Mouse (Mus musculus) MEL (cell line): ENCODE measurements around the gene Crybg3. TPM values are rescaled to one million over a fixed set of nuclear protein-coding genes. Genes with fewer than 3 reads are reported as not detected.

ENCODE experiments used
- DNase-seq: peaks from one replicate; pipeline ENCODE4 v3.0.0; 2011; ENCODE audit warnings: low read depth, low spot score
- H3K27ac ChIP-seq: 2 replicates; pipeline ENCODE4 v1.5.1; 2012; ENCODE audit warnings: low read depth, mild to moderate bottlenecking, control low read depth, low read length, moderate library complexity; ENCODE audit not compliant: control insufficient read depth
- H3K27me3 ChIP-seq, 2 experiments: fragments of 150-350 bp in 1 of 2; sonication (generic) in 1 of 2; 2 replicates each; pipeline ENCODE4 v1.6.1; 2012; ENCODE audit warnings: low read length in 2 of 2, mild to moderate bottlenecking in 2 of 2, improper control_type of control experiment in 1 of 2, moderate library complexity in 1 of 2; ENCODE audit not compliant: insufficient read depth in 2 of 2, control insufficient read depth in 1 of 2
- H3K36me3 ChIP-seq, 2 experiments: 2 replicates each; pipeline ENCODE4 v1.6.1; 2012 to 2014; ENCODE audit warnings: low read length in 2 of 2, improper control_type of control experiment in 1 of 2, inconsistent platforms in 1 of 2, mild to moderate bottlenecking in 1 of 2; ENCODE audit not compliant: insufficient read depth in 2 of 2, control insufficient read depth in 1 of 2
- H3K4me1 ChIP-seq, 2 experiments: fragments of 150-350 bp in 1 of 2; sonication (generic) in 1 of 2; 2 replicates each; pipeline ENCODE4 v1.6.1; 2012; ENCODE audit warnings: low read length in 2 of 2, improper control_type of control experiment in 1 of 2, mild to moderate bottlenecking in 1 of 2; ENCODE audit not compliant: insufficient read depth in 2 of 2, control insufficient read depth in 1 of 2
- H3K4me3 ChIP-seq, 2 experiments: fragments of 150-350 bp in 1 of 2; sonication (generic) in 1 of 2; 2 replicates each; pipeline ENCODE4 v1.5.1; 2012; ENCODE audit warnings: low read depth in 2 of 2, low read length in 2 of 2, mild to moderate bottlenecking in 2 of 2, moderate library complexity in 2 of 2, control low read depth in 1 of 2, improper control_type of control experiment in 1 of 2; ENCODE audit not compliant: control insufficient read depth in 1 of 2, insufficient read depth in 1 of 2
- H3K79me2 ChIP-seq: 2 replicates; pipeline ENCODE4 v1.6.1; 2012; ENCODE audit warnings: mild to moderate bottlenecking, low read length, moderate library complexity; ENCODE audit not compliant: control insufficient read depth, poor library complexity, insufficient read depth
- H3K9ac ChIP-seq: 2 replicates; pipeline ENCODE4 v1.6.1; 2012; ENCODE audit warnings: low read depth, mild to moderate bottlenecking, control low read depth, low read length, moderate library complexity; ENCODE audit not compliant: control insufficient read depth, poor library complexity, severe bottlenecking
- H3K9me3 ChIP-seq: fragments of 150-350 bp; sonication (generic); replicated peaks from 2 replicates; pipeline ENCODE4 v1.6.1; 2012; ENCODE audit warnings: mild to moderate bottlenecking, low read length, improper control_type of control experiment, moderate library complexity; ENCODE audit not compliant: insufficient read depth
- BHLHE40 ChIP-seq: IDR thresholded peaks from 2 replicates; pipeline ENCODE4 v1.6.1; 2012; ENCODE audit warnings: low read depth, mild to moderate bottlenecking, inconsistent platforms, low read length, improper control_type of control experiment, borderline replicate concordance
- CHD2 ChIP-seq: IDR thresholded peaks from 2 replicates; pipeline ENCODE4 v1.6.1; 2011; ENCODE audit warnings: low read length, improper control_type of control experiment
- EP300 ChIP-seq, 2 experiments: IDR thresholded peaks; 2 replicates each; pipeline ENCODE4 v1.6.1; 2011; ENCODE audit warnings: improper control_type of control experiment in 2 of 2, low read length in 2 of 2, low read depth in 1 of 2, mild to moderate bottlenecking in 1 of 2
- ETS1 ChIP-seq: IDR thresholded peaks from 2 replicates; pipeline ENCODE4 v1.6.1; 2012; ENCODE audit warnings: low read depth, mild to moderate bottlenecking, inconsistent platforms, low read length, improper control_type of control experiment, moderate library complexity
- GATA1 ChIP-seq: IDR thresholded peaks from 2 replicates; pipeline ENCODE4 v1.6.1; 2011; ENCODE audit warnings: low read depth, low read length, improper control_type of control experiment
- JUND ChIP-seq: IDR thresholded peaks from 2 replicates; pipeline ENCODE4 v1.6.1; 2011; ENCODE audit warnings: low read depth, mild to moderate bottlenecking, improper control_type of control experiment, low read length
- KAT2A ChIP-seq: conservative IDR thresholded peaks from 2 replicates; pipeline ENCODE4 v1.6.1; 2012; ENCODE audit warnings: low read depth, low read length, improper control_type of control experiment, inconsistent platforms
- MAFK ChIP-seq: IDR thresholded peaks from 2 replicates; pipeline ENCODE4 v1.6.1; 2011; ENCODE audit warnings: low read depth, mild to moderate bottlenecking, low read length, improper control_type of control experiment, borderline replicate concordance
- MAX ChIP-seq: IDR thresholded peaks from 2 replicates; pipeline ENCODE4 v1.6.1; 2011; ENCODE audit warnings: low read length, improper control_type of control experiment
- MAZ ChIP-seq: IDR thresholded peaks from 2 replicates; pipeline ENCODE4 v1.6.1; 2012; ENCODE audit warnings: low read depth, mild to moderate bottlenecking, inconsistent platforms, low read length, improper control_type of control experiment
- MEF2A ChIP-seq: IDR thresholded peaks from 2 replicates; pipeline ENCODE4 v1.6.1; 2014; ENCODE audit warnings: low read depth, mild to moderate bottlenecking, inconsistent platforms, low read length, improper control_type of control experiment; ENCODE audit not compliant: poor library complexity, insufficient replicate concordance, severe bottlenecking; ENCODE audit errors: extremely low read depth
- MYC ChIP-seq: IDR thresholded peaks from 2 replicates; pipeline ENCODE4 v1.6.1; 2011; ENCODE audit warnings: low read depth, mild to moderate bottlenecking, low read length, improper control_type of control experiment, moderate library complexity
- NELFE ChIP-seq: IDR thresholded peaks from 2 replicates; pipeline ENCODE4 v1.6.1; 2011; ENCODE audit warnings: low read depth, low read length, improper control_type of control experiment
- NRF1 ChIP-seq: IDR thresholded peaks from 2 replicates; pipeline ENCODE4 v1.6.1; 2014; ENCODE audit warnings: low read depth, mild to moderate bottlenecking, inconsistent platforms, low read length, improper control_type of control experiment, moderate library complexity; ENCODE audit not compliant: poor library complexity, insufficient read depth, severe bottlenecking
- POLR2A ChIP-seq, 2 experiments: IDR thresholded peaks; 2 replicates each; pipeline ENCODE4 v1.6.1; 2011 to 2012; ENCODE audit warnings: low read length in 2 of 2, mild to moderate bottlenecking in 2 of 2, control low read depth in 1 of 2, improper control_type of control experiment in 1 of 2, low read depth in 1 of 2, moderate library complexity in 1 of 2; ENCODE audit not compliant: control insufficient read depth in 1 of 2, insufficient read depth in 1 of 2, poor library complexity in 1 of 2
- POLR2AphosphoS2 ChIP-seq: IDR thresholded peaks from 2 replicates; pipeline ENCODE4 v1.6.1; 2011; ENCODE audit warnings: low read length, improper control_type of control experiment
- POLR2AphosphoS5 ChIP-seq: IDR thresholded peaks from 2 replicates; pipeline ENCODE4 v1.6.1; 2012; ENCODE audit warnings: low read depth, borderline replicate concordance, mild to moderate bottlenecking, inconsistent platforms, low read length, moderate library complexity, mixed read lengths
- SIN3A ChIP-seq: IDR thresholded peaks from 2 replicates; pipeline ENCODE4 v1.6.1; 2012; ENCODE audit warnings: low read length, improper control_type of control experiment, inconsistent platforms
- TAL1 ChIP-seq: IDR thresholded peaks from 2 replicates; pipeline ENCODE4 v1.6.1; 2012; ENCODE audit warnings: mild to moderate bottlenecking, inconsistent platforms, low read length, moderate library complexity, mixed read lengths
- TBP ChIP-seq: IDR thresholded peaks from 2 replicates; pipeline ENCODE4 v1.8.0; 2011; ENCODE audit warnings: low read depth, low read length, improper control_type of control experiment
- TCF12 ChIP-seq: IDR thresholded peaks from 2 replicates; pipeline ENCODE4 v1.6.1; 2014; ENCODE audit warnings: low read depth, mild to moderate bottlenecking, inconsistent platforms, low read length, improper control_type of control experiment, moderate library complexity
- USF1 ChIP-seq: IDR thresholded peaks from 2 replicates; pipeline ENCODE4 v1.6.1; 2014; ENCODE audit warnings: low read depth, mild to moderate bottlenecking, inconsistent platforms, low read length, improper control_type of control experiment, moderate library complexity
- USF2 ChIP-seq, 2 experiments: IDR thresholded peaks; 2 replicates each; pipeline ENCODE4 v1.6.1; 2011 to 2012; ENCODE audit warnings: improper control_type of control experiment in 2 of 2, low read length in 2 of 2, borderline replicate concordance in 1 of 2, inconsistent platforms in 1 of 2, low read depth in 1 of 2, mild to moderate bottlenecking in 1 of 2; ENCODE audit not compliant: insufficient read depth in 1 of 2
- ZC3H11A ChIP-seq: IDR thresholded peaks from 2 replicates; pipeline ENCODE4 v1.6.1; 2012; ENCODE audit warnings: low read depth, mild to moderate bottlenecking, inconsistent platforms, low read length, improper control_type of control experiment
- ZNF384 ChIP-seq: IDR thresholded peaks from 2 replicates; pipeline ENCODE4 v1.6.1; 2012; ENCODE audit warnings: low read depth, mild to moderate bottlenecking, inconsistent platforms, low read length, improper control_type of control experiment
- polyA plus RNA-seq, 2 experiments: library from polyadenylated mRNA; stranded (reverse) in 1 of 2; unstranded in 1 of 2; fragments of >175 nt in 1 of 2; fragments of >200 nt in 1 of 2; gene quantifications; 2 replicates each; pipeline versions ENCODE4 v1.2.1 to v1.2.4; 2012; ENCODE audit warnings: low replicate concordance in 2 of 2, low read depth in 1 of 2; ENCODE audit not compliant: insufficient read length in 2 of 2, insufficient read depth in 1 of 2, missing spikeins in 1 of 2
- total RNA-seq: library from RNA; depleted of rRNA; stranded (reverse); fragments of 300-350 nt; gene quantifications from 2 replicates; pipeline ENCODE4 v1.2.3, GENCODE M21; 2012

Crybg3 gene
- total and polyA plus RNA-seq, 3 experiments, result 0.63 to 0.73 TPM; not detected in 1

- no peaks in the 10 kb centered on the region for H3K36me3 ChIP-seq
- H3K4me3 ChIP-seq, result no peak overlapping the region
- H3K79me2 ChIP-seq, result no peaks in the 10 kb centered on the region
- TF ChIP-seq MYC (no peak), POLR2A (IDR thresholded peaks at IDR 0.05; ENCODE audit: control insufficient read depth in 1 of 2, insufficient read depth in 1 of 2, low read depth in 1 of 2, low read length in 2 of 2, poor library complexity in 1 of 2) (no peak), NRF1 (no peak), ETS1 (no peak), USF1 (no peak), KAT2A (no peak), GATA1 (no peak), MEF2A (no peak), MAX (no peak), MAFK (no peak), CHD2 (no peak), NELFE (no peak), JUND (no peak)
- no peaks in the 10 kb centered on the region; a peak in 1 of 4 replicates for H3K27me3 ChIP-seq
- no peak overlapping the region for H3K9ac ChIP-seq
- DNase-seq, result no peak
- no peaks in the 10 kb centered on the region for H3K4me1 ChIP-seq
- no peak overlapping the region for H3K27ac ChIP-seq
- H3K9me3 ChIP-seq, result no peaks in the 10 kb centered on the region
Measured at GRCm38 (mm10) chr16:59551507-59551906, 49.3 kb downstream of the Crybg3 start.

GRCm38 (mm10) chr16:59549631-59550030 is 51.1 kb downstream of the Crybg3 start:
- DNase-seq, result no peak
- no peaks in the 10 kb centered on the region for H3K79me2 ChIP-seq
- H3K9ac ChIP-seq, result no peak overlapping the region
- H3K27me3 ChIP-seq, result no peaks in the 10 kb centered on the region; a peak in 1 of 4 replicates
- no peaks in the 10 kb centered on the region for H3K4me1 ChIP-seq
- H3K36me3 ChIP-seq, result no peaks in the 10 kb centered on the region
- no peak overlapping the region for H3K4me3 ChIP-seq
- no peak overlapping the region for H3K27ac ChIP-seq
- no peaks in the 10 kb centered on the region for H3K9me3 ChIP-seq
- TF ChIP-seq ZC3H11A, result no peak

- H3K36me3 ChIP-seq, result no peaks in the 10 kb centered on the region
- H3K4me1 ChIP-seq, result no peaks in the 10 kb centered on the region
- no peaks in the 10 kb centered on the region for H3K9me3 ChIP-seq
- no peak overlapping the region for H3K9ac ChIP-seq
- H3K27me3 ChIP-seq, result no peaks in the 10 kb centered on the region
- DNase-seq, result no peak
- H3K4me3 ChIP-seq, result no peak overlapping the region
- no peak for TF ChIP-seq NELFE
- TF ChIP-seq POLR2AphosphoS2, result no peak
- no peak for TF ChIP-seq SIN3A
- TF ChIP-seq ZNF384, result no peak
- TF ChIP-seq TCF12, result no peak
- no peak for TF ChIP-seq MAZ
- no peak for TF ChIP-seq TAL1
- TF ChIP-seq BHLHE40, result no peak
- no peak for TF ChIP-seq MAX
- no peak for TF ChIP-seq POLR2AphosphoS5
- TF ChIP-seq POLR2A (IDR thresholded peaks at IDR 0.05; ENCODE audit: control insufficient read depth in 1 of 2, insufficient read depth in 1 of 2, low read depth in 1 of 2, low read length in 2 of 2, poor library complexity in 1 of 2), result no peak
- no peak for TF ChIP-seq JUND
- TF ChIP-seq TBP, result no peak
- no peak for TF ChIP-seq EP300 (IDR thresholded peaks at IDR 0.05; ENCODE audit: low read depth in 1 of 2, low read length in 2 of 2)
- no peak for TF ChIP-seq ETS1
- TF ChIP-seq MEF2A, result no peak
- no peak for TF ChIP-seq USF2 (IDR thresholded peaks at IDR 0.05; ENCODE audit: borderline replicate concordance in 1 of 2, insufficient read depth in 1 of 2, low read depth in 1 of 2, low read length in 2 of 2)
- TF ChIP-seq NRF1, result no peak
- no peaks in the 10 kb centered on the region for H3K79me2 ChIP-seq
- H3K27ac ChIP-seq, result no peak overlapping the region
Measured at GRCm38 (mm10) chr16:59548582-59548947, 52.2 kb downstream of the Crybg3 start.
